Mouse (Mus musculus) gastrocnemius, postnatal 4 days (tissue): ENCODE results near the gene Ankar. TPM values are rescaled to one million over a fixed set of nuclear protein-coding genes. Genes with fewer than 3 reads are reported as not detected.

Experiments used
- DNase-seq, 2 experiments: peaks; one replicate each; pipeline ENCODE4 v3.0.0; 2021 to 2022; ENCODE audit warnings: low spot score in 2 of 2, mixed read lengths in 2 of 2
- long read RNA-seq, 2 experiments: library from polyadenylated mRNA; stranded (forward); transcript quantifications; one replicate each; pipeline ENCODE4 v2.0.0; 2021
- total RNA-seq, 2 experiments: library from RNA; stranded (reverse); gene quantifications; 2 replicates each; pipeline ENCODE4 v1.2.3; 2021

The Ankar gene
- total RNA-seq = not detected
- long read RNA-seq, experiment 1 = 0 reads
- long read RNA-seq, experiment 2 = 0 reads

GRCm38 (mm10) chr1:72700479-72700878 is at the start of gene Ankar:
TSS of gene Ankar (minus strand) at chr1:72700579.
- no peak for DNase-seq

GRCm38 (mm10) chr1:72746382-72746781 is 46.0 kb upstream of the Ankar start:
- DNase-seq = peak in 1 of 2 experiments; percentile 29

- DNase-seq = no peak
Observed at GRCm38 (mm10) chr1:72744816-72745506, 44.6 kb upstream of the Ankar start.

- no peak for DNase-seq
Observed at GRCm38 (mm10) chr1:72741406-72741805, 41.0 kb upstream of the Ankar start.

GRCm38 (mm10) chr1:72739681-72740063 is 39.3 kb upstream of the Ankar start:
- DNase-seq = no peak

- no peak for DNase-seq
Observed at GRCm38 (mm10) chr1:72738946-72739680, 38.7 kb upstream of the Ankar start.

GRCm38 (mm10) chr1:72736397-72737125 is 36.2 kb upstream of the Ankar start:
- no peak for DNase-seq

GRCm38 (mm10) chr1:72733191-72733691 is 32.9 kb upstream of the Ankar start:
- no peak for DNase-seq

- no peak for DNase-seq
Observed at GRCm38 (mm10) chr1:72730126-72730525, 29.7 kb upstream of the Ankar start.

GRCm38 (mm10) chr1:72728781-72729180 is 28.4 kb upstream of the Ankar start:
- no peak for DNase-seq

GRCm38 (mm10) chr1:72725941-72726340 is 25.6 kb upstream of the Ankar start:
- DNase-seq = no peak

GRCm38 (mm10) chr1:72724354-72724753 is 24.0 kb upstream of the Ankar start:
- DNase-seq = no peak

- no peak for DNase-seq
Observed at GRCm38 (mm10) chr1:72722646-72723045, 22.3 kb upstream of the Ankar start.

GRCm38 (mm10) chr1:72720115-72720725 is 19.8 kb upstream of the Ankar start:
- no peak for DNase-seq

GRCm38 (mm10) chr1:72718846-72719245 is 18.5 kb upstream of the Ankar start:
- peak in 1 of 2 experiments; percentile 37 for DNase-seq

GRCm38 (mm10) chr1:72717540-72717939 is 17.2 kb upstream of the Ankar start:
- no peak for DNase-seq

GRCm38 (mm10) chr1:72716926-72717325 is 16.5 kb upstream of the Ankar start:
- DNase-seq = peak; percentile 51 to 82

GRCm38 (mm10) chr1:72716421-72716820 is 16.0 kb upstream of the Ankar start:
- DNase-seq = no peak

GRCm38 (mm10) chr1:72715593-72716361 is 15.4 kb upstream of the Ankar start:
- no peak for DNase-seq

- DNase-seq = no peak
Observed at GRCm38 (mm10) chr1:72715065-72715464, 14.7 kb upstream of the Ankar start.
